In the genomic region with DNA sequence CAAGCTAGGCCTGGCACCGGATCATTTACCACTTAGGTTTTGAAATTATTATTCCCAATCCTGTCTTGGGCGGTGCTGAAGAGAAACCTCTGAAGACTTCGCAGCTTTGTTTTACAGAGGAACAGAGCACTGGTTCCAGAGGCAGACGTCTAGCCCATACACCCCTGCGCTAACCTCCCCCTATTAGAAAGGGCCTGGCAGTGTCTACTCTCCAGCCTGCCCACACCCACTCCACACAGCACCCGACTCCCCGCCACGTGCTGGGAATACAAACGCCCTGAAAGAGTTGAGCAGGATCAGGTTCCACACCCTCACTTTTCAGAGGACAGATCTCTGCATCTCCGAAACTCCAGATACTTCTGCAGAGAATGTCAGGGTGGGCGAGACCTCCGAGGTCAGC, we compare ENCODE assay signal across 19 mouse cellular contexts.
DNase-seq lines count a peak whose midpoint lies in the region; ATAC-seq and TF ChIP-seq lines count a peak whose summit lies in the region.
"Had no signal": no experiment of that assay in that cellular context is flagged by ENCODE, and none has a peak within 500 bp of the region (broad histone marks: within the 10 kb centered on the region; RNA-seq: fewer than 3 reads in every experiment).

No protein-coding gene starts in this region.

- TF ChIP-seq POLR2A in kidney, adult 2 months (IDR thresholded peaks at IDR 0.05; ENCODE audit: low read depth, low read length): no peak

- peak; percentile 70 for ATAC-seq in kidney, embryonic 15.5 days (replicated peaks; ENCODE audit: low FRiP score)
- ATAC-seq in limb, embryonic 15.5 days (ENCODE audit: insufficient number of reproducible peaks, low FRiP score, low TSS enrichment, low read depth): peak; percentile 46; the same call in 1 of the 2 replicates
- ATAC-seq in megakaryocyte, adult 5-6 weeks (ENCODE audit: poor library complexity, severe bottlenecking): no peak
- ATAC-seq: forebrain, embryonic 16.5 days; lung, postnatal 0 days had no signal

- no peak overlapping the region for H3K9ac ChIP-seq in kidney, embryonic 15.5 days
- no peak overlapping the region for H3K9ac ChIP-seq in limb, embryonic 15.5 days
- H3K9ac ChIP-seq: hindbrain, embryonic 15.5 days; liver, embryonic 13.5 days had no signal

- H3K4me2 ChIP-seq in kidney, embryonic 15.5 days: no peak overlapping the region
- no peak overlapping the region for H3K4me2 ChIP-seq in limb, embryonic 15.5 days
- H3K4me2 ChIP-seq: hindbrain, embryonic 15.5 days; liver, embryonic 13.5 days had no signal

- no peak for DNase-seq in kidney, adult 2 months
- DNase-seq in R1 (ENCODE audit: low read depth, low spot score): peak; percentile 13
- no peak for DNase-seq in embryonic facial prominence, embryonic 10.5 days (ENCODE audit: low spot score)
- DNase-seq in adrenal gland, adult 8-10 months: no peak
- DNase-seq: cerebellum, postnatal 14 days; embryo, embryonic 11 days; heart, adult 18-20 months; kidney, adult 8-10 months; liver, embryonic 13.5 days; right cerebral cortex, postnatal 25 days; thymus, adult 18-20 months had no signal

- H3K27ac ChIP-seq in kidney, embryonic 15.5 days: no peak overlapping the region
- H3K27ac ChIP-seq in kidney, adult 2 months (ENCODE audit: insufficient read depth, low read depth, low read length): no peak overlapping the region
- H3K27ac ChIP-seq in embryonic facial prominence, embryonic 10.5 days (replicated peaks): peak overlapping the region; percentile 19; the same call in 1 of the 2 replicates
- H3K27ac ChIP-seq in limb, embryonic 15.5 days: no peak overlapping the region
- H3K27ac ChIP-seq: hindbrain, embryonic 15.5 days; liver, embryonic 13.5 days had no signal

- no peak overlapping the region for H3K4me3 ChIP-seq in kidney, embryonic 15.5 days (replicated peaks)
- H3K4me3 ChIP-seq in kidney, adult 2 months (ENCODE audit: insufficient read depth, low read depth, low read length): no peak overlapping the region
- H3K4me3 ChIP-seq in embryonic facial prominence, embryonic 10.5 days: no peak overlapping the region
- H3K4me3 ChIP-seq in limb, embryonic 15.5 days: no peak overlapping the region
- H3K4me3 ChIP-seq: hindbrain, embryonic 15.5 days; liver, embryonic 13.5 days; megakaryocyte, embryonic 14.5 days had no signal

- no peak for TF ChIP-seq CTCF in kidney, adult 2 months (conservative IDR thresholded peaks at IDR 0.05; ENCODE audit: insufficient read depth, insufficient read length, low read depth, low read length)

- H3K9me3 ChIP-seq in kidney, embryonic 15.5 days (replicated peaks): no peaks in the 10 kb centered on the region
- H3K9me3 ChIP-seq in embryonic facial prominence, embryonic 10.5 days: no peaks in the 10 kb centered on the region
- no peaks in the 10 kb centered on the region for H3K9me3 ChIP-seq in limb, embryonic 15.5 days
- H3K9me3 ChIP-seq: G1E; hindbrain, embryonic 15.5 days; liver, embryonic 13.5 days had no signal

- H3K4me1 ChIP-seq in kidney, embryonic 15.5 days: peaks cover 15% of the 10 kb centered on the region
- no peaks in the 10 kb centered on the region for H3K4me1 ChIP-seq in kidney, adult 2 months (ENCODE audit: control insufficient read depth, insufficient read depth, low read length)
- peaks cover 27% of the 10 kb centered on the region for H3K4me1 ChIP-seq in embryonic facial prominence, embryonic 10.5 days
- peaks cover 23% of the 10 kb centered on the region for H3K4me1 ChIP-seq in limb, embryonic 15.5 days
- H3K4me1 ChIP-seq: liver, embryonic 13.5 days had no signal

- peaks cover 23% of the 10 kb centered on the region for H3K36me3 ChIP-seq in kidney, embryonic 15.5 days
- H3K36me3 ChIP-seq in kidney, adult 2 months (ENCODE audit: control insufficient read depth, insufficient read depth, low read length): no peaks in the 10 kb centered on the region
- H3K36me3 ChIP-seq in embryonic facial prominence, embryonic 10.5 days (replicated peaks): 0 out of 2 replicates have a peak, but pooled peaks cover 4% of the 10 kb centered on the region
- peaks cover 1% of the 10 kb centered on the region; the same call in 1 of the 2 replicates for H3K36me3 ChIP-seq in limb, embryonic 15.5 days
- H3K36me3 ChIP-seq: hindbrain, embryonic 15.5 days had no signal

- no peaks in the 10 kb centered on the region for H3K27me3 ChIP-seq in kidney, embryonic 15.5 days
- H3K27me3 ChIP-seq in kidney, adult 2 months (replicated peaks; ENCODE audit: control insufficient read depth, insufficient read depth, low read length): no peaks in the 10 kb centered on the region
- H3K27me3 ChIP-seq in embryonic facial prominence, embryonic 10.5 days (replicated peaks; ENCODE audit: low read depth, poor library complexity, severe bottlenecking): no peaks in the 10 kb centered on the region
- H3K27me3 ChIP-seq in limb, embryonic 15.5 days: no peaks in the 10 kb centered on the region
- H3K27me3 ChIP-seq: hindbrain, embryonic 15.5 days; liver, embryonic 13.5 days; megakaryocyte, embryonic 14.5 days had no signal

- 59% methylated on average over 12 of the region's 12 CpGs for WGBS in kidney, embryonic 15.5 days
- 71% methylated on average over 12 of the region's 12 CpGs for WGBS in kidney, adult 2 months
- WGBS in embryonic facial prominence, embryonic 10.5 days: 73% methylated on average over 12 of the region's 12 CpGs
- WGBS in limb, embryonic 15.5 days: 57% methylated on average over 12 of the region's 12 CpGs
